Mouse (Mus musculus) layer of hippocampus, adult 2 months (tissue): Measurements from ENCODE around the gene Slc25a10. TPM values are rescaled to one million over a fixed set of nuclear protein-coding genes. Genes with fewer than 3 reads are reported as not detected.
"Not testable (repeated sequence)": the region's sequence is repeated elsewhere in the genome, so short reads cannot be mapped to it uniquely, and the experiment has no call there.

ENCODE experiments used
- DNase-seq, 2 experiments: peaks; one replicate each; pipeline ENCODE4 v3.0.0; 2022; ENCODE audit warnings: low spot score in 2 of 2
- H3K27ac ChIP-seq: fragments of 200-600 bp; 2 replicates; pipeline ENCODE4 v1.8.1; 2022
- H3K4me3 ChIP-seq: fragments of 200-600 bp; 2 replicates; pipeline ENCODE4 v1.8.1; 2022; ENCODE audit warnings: mild to moderate bottlenecking
- CTCF ChIP-seq: fragments of 200-600 bp; conservative IDR thresholded peaks from 2 replicates; pipeline ENCODE4 v1.8.1; 2022; ENCODE audit warnings: antibody characterized with exemption, mild to moderate bottlenecking, moderate library complexity
- total RNA-seq, 2 experiments: library from RNA; stranded (reverse); gene quantifications; 2 replicates each; pipeline ENCODE4 v1.2.3; 2021

Gene Slc25a10
- total RNA-seq, 2 experiments from 2014 or later: 19.8 to 22.3 TPM

DNA sequence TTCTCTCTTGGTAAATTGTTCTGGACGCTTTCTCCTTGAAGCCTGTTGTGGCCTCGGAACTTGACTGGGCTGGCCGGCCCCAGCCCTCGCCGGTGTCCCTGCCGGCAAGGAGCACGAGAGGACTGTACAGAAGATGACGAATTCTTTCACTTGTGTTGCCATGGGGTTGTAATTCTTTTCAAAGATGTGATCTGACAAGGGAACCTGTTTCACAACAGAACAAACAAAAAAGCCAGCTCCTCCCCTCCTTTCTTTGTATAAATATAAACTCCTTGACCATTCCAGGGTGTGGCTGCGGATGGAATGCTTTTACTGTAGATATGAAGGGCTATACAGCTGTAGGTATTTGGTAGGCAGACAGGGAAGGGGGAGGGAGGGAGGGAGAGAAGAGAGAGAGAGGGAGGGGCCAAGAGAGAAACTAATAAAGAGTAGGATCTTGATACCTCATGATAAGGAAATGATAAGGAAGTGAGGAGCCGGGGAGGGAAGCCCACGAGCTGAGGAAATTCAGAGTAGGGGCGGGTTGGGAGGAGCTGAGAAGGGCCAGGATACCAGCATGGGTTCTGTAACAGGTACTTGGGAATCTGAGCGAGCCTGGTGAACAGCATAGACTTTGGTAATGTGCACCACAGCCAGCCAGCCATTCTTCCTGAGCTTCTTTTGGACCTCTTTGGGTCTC, 16.1 kb downstream of the Slc25a10 start:
- DNase-seq: no peak
- no peak for TF ChIP-seq CTCF
- H3K27ac ChIP-seq: no peak overlapping the region
- no peak overlapping the region for H3K4me3 ChIP-seq

DNA sequence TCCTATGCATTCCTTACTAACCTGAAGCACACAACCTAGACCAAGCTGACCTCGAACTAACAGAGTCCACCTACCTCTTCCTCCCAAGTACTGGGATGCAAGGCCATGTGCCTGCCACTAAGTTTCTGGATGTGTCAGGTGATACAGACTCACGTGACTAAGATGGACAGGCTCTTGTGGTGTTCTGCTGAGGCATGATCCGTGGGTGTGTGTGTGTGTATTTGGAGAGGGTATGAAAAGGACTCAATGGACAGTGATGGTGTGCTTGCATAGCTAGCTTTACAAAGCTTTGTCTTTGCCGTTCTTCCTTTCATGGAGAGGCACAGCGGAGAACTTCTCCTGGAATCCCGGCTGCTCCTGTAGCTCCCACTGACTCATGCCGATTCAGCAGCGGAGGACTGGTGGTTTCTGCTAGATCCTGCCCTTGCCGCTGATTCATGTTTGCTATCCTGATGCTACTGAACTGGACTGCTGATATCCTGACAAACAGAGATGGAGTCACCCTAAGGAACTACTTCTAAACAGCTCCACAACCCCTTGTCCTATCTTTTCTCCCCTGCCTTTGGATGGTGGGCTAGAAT, 16.7 kb downstream of the Slc25a10 start:
- H3K4me3 ChIP-seq: no peak overlapping the region
- H3K27ac ChIP-seq: no peak overlapping the region
- TF ChIP-seq CTCF: no peak
- no peak for DNase-seq

DNA sequence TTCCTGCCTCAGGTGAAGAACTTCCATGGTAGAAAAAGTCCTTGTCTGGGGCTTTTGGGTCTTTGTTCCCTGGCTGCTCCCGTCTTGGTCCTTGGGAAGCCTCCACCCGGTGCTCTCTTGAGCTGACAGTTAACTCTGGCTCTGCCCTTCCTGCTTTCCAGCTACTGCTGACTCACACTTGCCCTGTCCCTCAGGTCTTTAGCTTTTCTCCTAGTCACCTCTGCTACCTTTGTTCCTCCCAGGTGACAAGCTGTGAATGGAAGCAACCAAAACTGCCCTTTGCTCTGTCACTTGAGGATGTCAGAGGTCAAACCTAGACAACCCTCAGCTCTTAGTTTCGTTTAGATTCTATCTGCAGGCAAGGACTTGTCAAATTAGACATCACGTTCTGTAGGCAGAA, 18.3 kb downstream of the Slc25a10 start:
- no peak for DNase-seq
- no peak for TF ChIP-seq CTCF
- Histone ChIP-seq H3K4me3 (no peak overlapping the region), H3K27ac (no peak overlapping the region)

DNA sequence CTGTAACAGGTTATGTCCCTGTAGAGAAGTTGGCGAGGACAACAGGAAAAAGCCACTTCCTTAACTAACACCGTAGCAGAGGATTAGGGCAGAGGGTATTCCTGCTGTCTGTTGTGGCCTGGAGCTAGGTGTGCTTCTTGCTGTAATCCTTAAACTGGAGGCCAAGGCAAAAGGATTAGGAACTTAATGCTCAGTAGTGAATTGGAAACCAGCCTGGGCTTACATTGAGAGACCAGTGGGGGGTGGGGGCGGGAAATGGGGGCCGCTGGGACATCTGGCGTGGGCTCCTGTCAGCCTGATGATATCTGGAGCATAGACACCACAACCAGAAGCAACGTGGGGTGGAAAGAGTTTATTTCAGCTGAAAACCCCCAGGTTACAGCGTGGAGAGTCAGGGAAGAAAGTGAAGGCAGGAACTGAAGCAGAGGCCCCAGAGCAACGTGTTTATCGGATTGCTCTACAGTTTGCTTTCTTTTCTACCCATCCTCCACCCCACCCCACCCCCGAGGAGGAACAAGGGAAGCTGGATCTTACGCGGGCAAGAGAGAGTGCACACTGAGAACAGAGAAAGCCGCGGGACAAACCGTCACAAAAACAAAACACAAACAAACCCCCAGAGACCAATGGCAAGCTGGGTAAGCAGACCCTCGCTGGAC, 18.9 kb downstream of the Slc25a10 start:
- H3K4me3 ChIP-seq: peak overlapping the region; percentile 17; the same call in 1 of the 2 replicates
- TF ChIP-seq CTCF: no peak
- DNase-seq: no peak
- H3K27ac ChIP-seq: no peak overlapping the region

DNA sequence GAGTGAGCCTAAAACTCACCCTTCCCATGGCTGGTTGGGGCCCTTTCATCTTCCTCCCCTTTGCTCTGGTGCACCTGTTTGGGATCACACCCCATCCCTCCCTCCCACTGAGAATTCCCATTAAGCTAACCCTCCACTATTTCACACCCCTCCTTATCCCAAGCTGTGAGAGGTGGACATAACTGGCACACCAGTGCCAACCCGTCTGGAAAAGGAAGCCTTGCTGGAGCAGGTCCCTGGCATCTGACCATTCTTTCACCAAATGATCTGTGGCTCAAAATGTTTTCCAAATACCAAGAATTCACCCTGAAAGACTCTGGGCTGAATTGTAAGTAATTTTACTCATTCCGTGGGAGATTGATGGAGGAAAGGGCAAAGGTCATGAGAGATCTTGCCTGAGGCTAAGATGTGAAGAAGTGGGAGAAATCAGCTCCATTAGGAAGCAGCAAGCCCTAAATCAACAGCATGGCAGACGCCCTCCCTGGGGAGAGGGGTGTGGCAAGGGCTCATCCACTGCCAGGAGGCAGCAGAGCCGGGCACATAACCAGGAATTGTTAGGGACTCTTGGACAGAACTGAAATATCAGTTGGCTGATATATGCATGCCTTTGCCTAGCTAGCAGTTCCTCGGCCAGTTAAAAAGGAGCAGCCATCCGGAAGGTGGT, 21.3 kb downstream of the Slc25a10 start:
- Histone ChIP-seq H3K4me3 (no peak overlapping the region), H3K27ac (no peak overlapping the region)
- no peak for DNase-seq
- no peak for TF ChIP-seq CTCF

DNA sequence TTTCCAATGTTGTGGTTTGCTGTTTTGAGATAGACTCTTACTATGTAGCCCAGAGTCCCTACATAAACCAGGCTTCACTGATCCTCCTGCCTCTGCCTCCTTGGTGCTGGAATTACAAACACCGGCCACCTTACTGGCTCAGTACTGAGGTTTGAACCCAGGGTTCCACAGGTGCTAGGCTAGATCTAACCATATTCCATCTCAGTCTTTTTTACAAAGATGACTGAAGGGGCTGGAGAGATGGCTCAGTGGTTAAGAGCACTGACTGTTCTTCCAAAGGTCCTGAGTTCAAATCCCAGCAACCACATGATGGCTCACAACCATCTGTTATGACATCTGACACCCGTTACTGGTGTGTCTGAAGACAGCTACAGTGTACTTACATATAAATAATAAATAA, 22.6 kb downstream of the Slc25a10 start:
- not testable (repeated sequence) for H3K4me3 ChIP-seq, DNase-seq

DNA sequence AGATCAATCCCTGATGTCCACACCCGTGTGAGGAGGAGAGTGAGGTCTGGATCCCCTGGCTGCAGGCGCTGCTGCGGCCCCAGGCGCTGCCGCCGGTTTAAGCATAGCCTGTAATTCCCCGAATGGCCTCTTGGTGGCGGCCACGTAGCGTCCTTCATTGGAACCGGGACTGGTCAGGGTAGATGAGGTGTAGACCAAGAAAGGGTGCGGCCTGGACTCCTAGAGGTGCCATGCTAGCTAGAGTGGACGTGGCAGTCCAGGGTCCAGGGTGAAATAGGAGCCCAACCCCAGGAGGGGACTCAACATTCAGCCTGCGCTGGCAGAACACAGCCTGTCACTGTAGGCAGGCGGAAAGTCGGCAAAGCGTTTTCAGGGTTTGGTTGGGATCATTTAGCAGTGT, 24.0 kb downstream of the Slc25a10 start:
- peak; percentile 99 for TF ChIP-seq CTCF
- Histone ChIP-seq H3K27ac (no peak overlapping the region), H3K4me3 (no peak overlapping the region)
- peak; percentile 71 to 90 for DNase-seq

More for the DNA sequence above, 22.6 kb downstream of the Slc25a10 start:
- H3K27ac ChIP-seq: not testable (repeated sequence)

DNA sequence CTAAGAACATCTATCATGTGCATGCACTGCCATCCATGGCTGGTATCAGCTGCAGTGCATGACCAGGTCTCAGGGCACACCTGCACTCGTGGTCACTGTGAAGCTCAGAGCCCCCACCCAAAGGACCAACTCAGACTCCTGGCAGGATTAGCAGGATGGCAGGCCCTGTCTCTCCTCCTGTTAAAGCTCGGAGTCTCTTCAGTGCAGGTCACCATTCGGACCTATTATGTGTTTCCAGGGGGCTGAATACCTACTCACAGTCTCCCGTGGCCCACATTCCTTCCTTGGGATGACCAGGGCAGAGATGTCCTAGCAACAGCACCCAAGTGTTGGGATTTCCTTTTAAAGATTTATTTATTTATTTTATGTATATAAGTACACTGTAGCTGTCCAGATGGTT, 25.5 kb downstream of the Slc25a10 start:
- no peak for TF ChIP-seq CTCF
- no peak for DNase-seq

DNA sequence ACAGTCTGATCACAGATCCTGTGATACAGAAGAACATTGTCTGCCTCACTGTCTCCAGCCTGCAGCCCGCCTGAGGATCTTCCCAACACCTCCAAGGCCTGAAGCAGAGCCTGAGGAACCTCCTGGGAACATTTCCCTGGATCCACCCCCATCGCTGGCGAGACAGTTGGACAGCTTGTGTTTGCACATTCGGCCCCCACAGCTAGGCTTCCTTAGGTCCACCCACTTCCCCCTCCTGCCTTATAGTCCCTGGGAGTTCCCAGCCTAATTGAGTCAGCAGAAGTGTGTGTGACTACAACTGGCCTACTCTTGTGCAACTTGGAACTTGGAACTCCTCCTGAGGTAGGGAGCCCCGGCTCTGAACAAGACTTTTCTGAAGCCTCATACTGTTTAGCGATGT, 26.4 kb downstream of the Slc25a10 start:
- no peak overlapping the region for H3K27ac ChIP-seq
- peak; percentile 68 to 85 for DNase-seq
- no peak overlapping the region for H3K4me3 ChIP-seq
- TF ChIP-seq CTCF: no peak

More for the DNA sequence above, 25.5 kb downstream of the Slc25a10 start:
- no peak overlapping the region for H3K4me3 ChIP-seq
- H3K27ac ChIP-seq: no peak overlapping the region

DNA sequence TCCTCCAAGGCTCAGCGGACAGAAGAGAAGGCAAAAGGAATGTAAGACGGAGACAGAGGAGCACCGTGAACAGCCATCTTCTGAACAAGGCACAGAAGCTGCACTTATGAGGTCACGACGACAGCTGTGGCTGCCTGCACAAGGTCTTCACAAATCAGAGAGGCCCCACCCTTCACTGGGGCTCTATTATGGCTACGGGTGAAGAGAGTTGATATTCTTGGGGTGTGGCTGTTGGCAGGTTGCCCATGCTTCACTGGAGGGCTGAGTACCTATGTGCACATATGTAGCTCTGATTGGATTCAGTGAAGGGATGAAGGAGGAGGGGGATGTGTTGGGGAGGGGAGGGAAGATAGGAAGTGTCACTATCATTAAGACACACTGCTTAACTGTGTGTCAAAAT, 26.9 kb downstream of the Slc25a10 start:
- TF ChIP-seq CTCF: no peak
- H3K4me3 ChIP-seq: no peak overlapping the region
- no peak for DNase-seq
- 0 out of 2 replicates have a peak overlapping the region, but pooled peaks have one; percentile 10 for H3K27ac ChIP-seq

DNA sequence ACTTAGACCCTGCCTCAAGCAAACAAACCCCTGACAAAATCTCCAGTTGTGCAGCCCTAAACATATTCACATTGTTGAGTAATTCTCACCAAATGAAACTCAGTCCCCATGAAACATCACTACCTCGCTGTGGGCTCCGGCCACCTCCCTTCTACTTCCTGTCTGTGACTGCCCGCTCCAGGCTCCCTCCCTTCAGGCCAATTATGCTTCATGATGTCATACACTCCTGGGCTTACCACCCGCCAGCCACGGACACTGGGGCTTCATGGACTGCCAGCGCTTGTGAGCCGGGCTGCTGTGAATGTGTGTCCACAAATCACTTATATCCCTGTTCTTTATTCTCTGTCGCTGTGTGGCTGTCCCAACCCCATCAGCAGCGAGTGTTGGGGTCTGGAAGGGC, 28.1 kb downstream of the Slc25a10 start:
- TF ChIP-seq CTCF: no peak
- no peak for DNase-seq
- H3K4me3 ChIP-seq: no peak overlapping the region
- H3K27ac ChIP-seq: peak overlapping the region; percentile 46; the same call in 1 of the 2 replicates

DNA sequence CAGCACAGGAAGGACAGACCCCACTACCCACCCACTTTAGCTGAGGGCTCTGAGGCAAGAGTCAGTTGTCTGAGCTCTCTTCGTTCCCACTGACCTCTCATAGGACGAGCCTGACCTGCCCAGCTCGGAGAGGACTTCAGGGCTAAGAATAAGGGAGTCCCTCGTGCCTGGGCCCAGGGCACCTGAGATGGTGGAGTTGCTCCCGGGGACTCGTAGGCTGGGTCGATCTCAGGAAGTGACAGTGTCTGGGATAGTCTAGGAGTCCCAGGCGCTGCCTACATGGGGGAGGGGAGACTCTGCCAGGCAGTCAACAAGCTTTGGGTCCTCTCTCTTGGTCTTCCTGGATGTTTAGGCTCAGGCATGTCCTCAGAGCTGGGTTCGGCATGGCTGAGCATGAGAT, 28.9 kb downstream of the Slc25a10 start:
- no peak for DNase-seq
- H3K27ac ChIP-seq: no peak overlapping the region

DNA sequence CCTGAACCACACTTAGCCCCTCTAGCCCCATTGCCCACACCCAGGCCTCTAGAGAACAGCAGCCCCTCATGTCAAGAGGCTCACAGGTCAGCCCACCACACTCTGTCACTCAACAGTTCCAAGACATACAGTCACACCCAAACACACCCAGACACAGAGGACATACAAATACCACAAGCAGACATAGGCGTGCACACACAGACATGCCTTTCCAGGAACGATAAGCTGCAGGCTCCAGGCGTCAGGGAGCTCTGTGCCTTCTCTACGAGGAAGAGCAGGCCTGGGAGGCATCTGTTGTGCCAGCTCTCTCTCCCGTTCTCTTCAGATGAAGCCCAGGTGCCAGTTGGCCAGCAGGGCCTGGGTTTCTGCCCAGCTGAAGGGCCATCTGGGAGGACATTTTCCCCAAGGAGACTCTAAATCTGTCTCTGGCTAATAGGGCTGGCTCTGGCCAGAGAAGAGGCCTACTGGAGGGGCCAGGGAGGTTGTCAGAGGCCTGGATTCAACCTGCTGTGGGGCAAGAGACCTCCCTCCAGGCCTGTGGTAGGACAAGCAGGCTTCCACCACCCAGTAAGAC, 29.4 kb downstream of the Slc25a10 start:
- Histone ChIP-seq H3K27ac (0 out of 2 replicates have a peak overlapping the region, but pooled peaks have one; percentile 20), H3K4me3 (no peak overlapping the region)
- DNase-seq: peak in 1 of 2 experiments; percentile 11
- no peak for TF ChIP-seq CTCF

More for the DNA sequence above, 28.9 kb downstream of the Slc25a10 start:
- no peak for TF ChIP-seq CTCF
- no peak overlapping the region for H3K4me3 ChIP-seq
